Mouse (Mus musculus): Measurements from ENCODE around the gene Tcp11. TPM values are rescaled to one million over a fixed set of nuclear protein-coding genes. Genes with fewer than 3 reads are reported as not detected.

Tcp11 gene
- total RNA-seq (2023), result 1.3 TPM in 2 replicates

DNA sequence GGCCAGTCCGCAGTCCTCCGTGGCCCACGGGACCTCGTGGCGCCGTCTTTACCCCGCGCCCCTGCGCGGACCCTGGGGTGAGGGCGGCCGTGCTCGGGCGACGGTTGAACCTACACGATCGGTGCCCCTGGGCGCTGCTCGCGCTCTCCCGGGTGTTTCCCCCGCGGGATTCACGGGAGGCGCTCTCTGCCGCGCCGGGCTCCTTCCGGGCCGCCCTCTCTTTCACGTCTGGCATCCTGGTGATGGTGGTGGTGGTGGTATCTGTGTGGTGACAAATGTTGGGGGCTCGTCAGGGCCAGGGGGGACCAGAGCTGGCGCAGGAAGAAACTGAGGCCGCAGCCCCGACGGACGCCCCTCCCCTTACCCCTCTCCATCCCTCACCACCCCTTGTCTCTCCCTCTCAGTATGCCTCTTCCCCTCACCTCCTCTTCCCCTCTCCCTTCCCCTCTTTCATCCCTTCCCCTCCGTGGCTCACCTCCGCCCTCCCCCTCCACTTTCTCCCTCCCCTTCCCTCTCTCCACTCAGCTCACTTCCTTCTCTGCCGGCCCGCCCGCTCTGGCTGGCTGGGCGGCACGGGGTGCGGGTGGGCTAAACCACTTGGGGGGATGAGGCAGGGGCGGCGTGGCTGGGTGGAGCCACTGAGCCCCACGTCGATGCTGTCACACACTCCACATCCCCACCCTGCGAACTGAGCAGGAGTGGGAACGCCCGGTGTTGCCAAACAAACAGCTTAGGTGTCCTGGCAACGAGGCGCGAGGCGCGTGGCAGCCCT lies at the start of gene Tcp11:
Gene Tcp11, minus strand, starts transcription at position 595 of the 772 bp plus-strand sequence.

Other genes with a start within 250 kb of the Tcp11 start
- gene Snrpc, start 242.5 kb downstream of the Tcp11 start, total RNA-seq (2023), result 58.8 and 69.6 TPM in 2 replicates
- 5.0 and 6.3 TPM in 2 replicates for gene Uhrf1bp1, start 224.2 kb downstream of the Tcp11 start, total RNA-seq (2023)
- gene Anks1, start 171.3 kb downstream of the Tcp11 start, total RNA-seq (2023), result 107 and 163 TPM in 2 replicates
- gene Taf11, start 170.8 kb downstream of the Tcp11 start, total RNA-seq (2023), result 29.8 and 33.5 TPM in 2 replicates
- gene Scube3, start 61.5 kb upstream of the Tcp11 start, total RNA-seq (2023), result not detected in 2 replicates
- gene Zfp523, start 96.5 kb upstream of the Tcp11 start, total RNA-seq (2023), result 11.0 and 11.3 TPM in 2 replicates
- 92.9 and 108 TPM in 2 replicates for gene Def6, start 127.1 kb upstream of the Tcp11 start, total RNA-seq (2023)
- 34.0 and 35.1 TPM in 2 replicates for gene Ppard, start 152.1 kb upstream of the Tcp11 start, total RNA-seq (2023)
- gene Fance, start 232.9 kb upstream of the Tcp11 start, total RNA-seq (2023), result 9.5 and 15.9 TPM in 2 replicates
- gene Rpl10a, start 247.8 kb upstream of the Tcp11 start, total RNA-seq (2023), result 364 and 392 TPM in 2 replicates

Data from neutrophil, adult 65 days (primary cell).